Mouse (Mus musculus): ENCODE data around the gene Fbxl18. TPM values are rescaled to one million over a fixed set of nuclear protein-coding genes. Genes with fewer than 3 reads are reported as not detected.

The Fbxl18 gene
- 20.7 and 27.6 TPM in 2 replicates for polyA plus RNA-seq (2016; fragmentation: Nextera tagmentation; extraction: Ambion mirVana)

DNA sequence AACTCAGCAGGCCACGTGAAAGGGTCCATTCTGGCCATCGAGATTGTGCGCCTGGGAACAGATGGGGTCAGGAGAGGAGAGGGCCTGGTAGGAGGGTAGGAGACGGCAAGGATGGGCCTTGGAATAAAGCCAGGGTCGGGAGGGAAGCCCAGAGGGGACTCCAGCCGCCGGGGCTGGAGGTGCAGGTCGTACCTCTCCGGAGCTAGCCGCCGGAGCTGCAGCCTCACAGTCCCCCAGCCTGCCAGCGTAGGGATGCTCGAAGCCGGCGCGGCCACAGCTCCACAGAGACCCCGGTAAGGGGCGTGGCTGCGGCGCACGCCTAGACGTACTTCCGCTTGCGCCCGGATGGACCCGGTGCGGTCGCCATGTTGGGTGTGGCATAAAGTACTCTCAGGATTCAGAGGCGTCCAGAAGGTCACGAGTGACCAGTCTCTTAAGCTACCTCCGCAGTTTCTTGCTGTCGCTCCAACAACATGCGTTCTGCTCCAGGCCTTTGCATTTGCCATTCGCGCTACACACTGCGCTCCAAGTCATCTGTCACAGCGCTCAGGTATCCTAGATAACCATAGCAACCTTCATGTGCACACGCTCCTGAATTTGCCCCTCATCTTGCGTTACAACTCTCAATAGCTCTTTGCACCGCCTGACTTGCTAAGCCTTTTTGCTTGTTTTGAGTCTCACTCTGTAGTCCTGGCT, at the start of gene Fbxl18:
Gene Fbxl18, minus strand, starts transcription at position 504 of the 696 bp plus-strand sequence.
- Histone ChIP-seq H3K27ac (peak within 1 kb of the TSS; percentile 53; the same call in 1 of the 2 replicates), H3K36me3 (peaks cover 16% of the 10 kb centered on the region), H3K27me3 (replicated peaks) (no peaks in the 10 kb centered on the region), H3K9ac (peak within 1 kb of the TSS; percentile 87), H3K9me3 (no peaks in the 10 kb centered on the region), H3K4me1 (peaks cover 17% of the 10 kb centered on the region), H3K4me2 (replicated peaks) (peak within 1 kb of the TSS; percentile 91), H3K4me3 (peak within 1 kb of the TSS; percentile 74)
- under 1% methylated on average over 40 of the region's 40 CpGs for WGBS
- ATAC-seq (ENCODE audit: low FRiP score, low read depth), result peak; percentile 93

- 72% methylated on average over 2 of the region's 2 CpGs for WGBS
- Histone ChIP-seq H3K9me3 (peaks cover 7% of the 10 kb centered on the region; the same call in 1 of the 2 replicates), H3K27me3 (replicated peaks) (no peaks in the 10 kb centered on the region), H3K36me3 (no peaks in the 10 kb centered on the region), H3K4me1 (no peaks in the 10 kb centered on the region), H3K4me3 (no peak overlapping the region), H3K9ac (no peak overlapping the region), H3K4me2 (replicated peaks) (no peak overlapping the region), H3K27ac (no peak overlapping the region)
- ATAC-seq (ENCODE audit: low FRiP score, low read depth), result no peak
Measured at GRCm38 (mm10) chr5:142940393-142940792, 45.2 kb upstream of the Fbxl18 start.

- Histone ChIP-seq H3K9me3 (peaks cover 7% of the 10 kb centered on the region; the same call in 1 of the 2 replicates), H3K27ac (no peak overlapping the region), H3K4me3 (no peak overlapping the region), H3K36me3 (no peaks in the 10 kb centered on the region), H3K4me2 (replicated peaks) (no peak overlapping the region), H3K27me3 (replicated peaks) (no peaks in the 10 kb centered on the region), H3K4me1 (no peaks in the 10 kb centered on the region), H3K9ac (no peak overlapping the region)
- ATAC-seq (ENCODE audit: low FRiP score, low read depth), result no peak
- 35% methylated on average over 19 of the region's 19 CpGs for WGBS
Measured at GRCm38 (mm10) chr5:142937956-142938727, 42.9 kb upstream of the Fbxl18 start.

DNA sequence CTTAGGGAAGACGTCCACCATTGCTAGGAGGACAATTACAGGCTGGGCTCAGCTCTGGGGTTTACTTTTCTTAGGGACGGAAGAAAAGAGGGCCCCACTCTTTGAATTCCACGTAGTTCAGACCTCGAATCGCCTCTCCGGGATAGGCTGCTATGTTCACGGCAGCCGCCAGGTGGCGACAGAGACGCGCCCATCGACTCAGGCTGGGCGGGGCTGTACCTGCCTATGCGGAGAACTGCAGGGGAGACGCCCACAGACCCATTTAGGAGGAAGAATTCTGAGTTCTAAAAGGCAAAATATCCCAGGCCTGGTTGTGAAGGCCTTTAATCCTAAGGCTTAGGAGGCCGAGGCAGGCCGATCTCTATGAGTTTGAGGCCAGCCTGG, 41.1 kb upstream of the Fbxl18 start:
- Histone ChIP-seq H3K4me1 (0 out of 2 replicates have a peak, but pooled peaks cover 3% of the 10 kb centered on the region), H3K9ac (0 out of 2 replicates have a peak overlapping the region, but pooled peaks have one; percentile 2), H3K27me3 (replicated peaks) (no peaks in the 10 kb centered on the region), H3K9me3 (peaks cover 7% of the 10 kb centered on the region; the same call in 1 of the 2 replicates), H3K27ac (no peak overlapping the region), H3K36me3 (no peaks in the 10 kb centered on the region), H3K4me2 (replicated peaks) (peak overlapping the region; percentile 45), H3K4me3 (no peak overlapping the region)
- ATAC-seq (ENCODE audit: low FRiP score, low read depth), result peak; percentile 71; the same call in 1 of the 2 replicates
- WGBS, result 2% methylated on average over 17 of the region's 17 CpGs

DNA sequence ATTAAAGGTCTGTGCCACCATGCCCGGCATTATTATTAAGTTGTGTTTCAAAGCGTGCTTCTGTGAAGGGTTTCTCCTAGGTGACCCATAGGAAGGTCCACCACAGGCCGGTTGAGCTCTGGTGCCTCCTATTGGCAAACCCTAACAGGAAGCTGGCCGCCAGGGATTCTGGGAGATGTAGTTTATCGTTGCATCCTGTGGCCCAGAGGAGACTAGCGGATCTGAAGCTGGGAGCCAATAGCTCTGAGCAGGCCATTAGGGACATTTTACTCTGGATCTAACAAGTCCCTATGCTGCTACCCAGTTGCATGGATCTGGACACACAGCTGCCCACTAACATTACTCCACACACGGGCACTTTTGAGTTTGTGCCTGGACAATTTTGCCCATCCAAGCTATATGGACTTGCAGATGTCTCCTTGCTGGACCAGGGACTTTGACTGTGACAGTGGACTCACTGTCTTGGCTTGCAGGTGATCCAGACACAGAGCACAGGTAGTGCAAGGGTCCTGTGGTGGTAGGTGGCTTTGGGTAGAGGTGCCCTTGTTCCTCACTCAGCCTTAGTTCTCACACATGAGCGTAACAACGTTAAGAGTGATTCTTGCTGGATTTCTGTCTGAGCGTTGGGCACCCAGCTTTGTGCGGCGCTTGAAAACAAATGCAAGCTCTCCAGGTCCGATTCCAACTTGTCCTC, 40.6 kb upstream of the Fbxl18 start:
- Histone ChIP-seq H3K9ac (0 out of 2 replicates have a peak overlapping the region, but pooled peaks have one; percentile 2), H3K36me3 (no peaks in the 10 kb centered on the region), H3K9me3 (peaks cover 5% of the 10 kb centered on the region; the same call in 1 of the 2 replicates), H3K4me2 (replicated peaks) (peak overlapping the region; percentile 45), H3K27ac (no peak overlapping the region), H3K4me3 (no peak overlapping the region), H3K4me1 (0 out of 2 replicates have a peak, but pooled peaks cover 3% of the 10 kb centered on the region), H3K27me3 (replicated peaks) (no peaks in the 10 kb centered on the region)
- peak; percentile 80 for ATAC-seq (ENCODE audit: low FRiP score, low read depth)
- WGBS, result 17% methylated on average over 13 of the region's 13 CpGs

DNA sequence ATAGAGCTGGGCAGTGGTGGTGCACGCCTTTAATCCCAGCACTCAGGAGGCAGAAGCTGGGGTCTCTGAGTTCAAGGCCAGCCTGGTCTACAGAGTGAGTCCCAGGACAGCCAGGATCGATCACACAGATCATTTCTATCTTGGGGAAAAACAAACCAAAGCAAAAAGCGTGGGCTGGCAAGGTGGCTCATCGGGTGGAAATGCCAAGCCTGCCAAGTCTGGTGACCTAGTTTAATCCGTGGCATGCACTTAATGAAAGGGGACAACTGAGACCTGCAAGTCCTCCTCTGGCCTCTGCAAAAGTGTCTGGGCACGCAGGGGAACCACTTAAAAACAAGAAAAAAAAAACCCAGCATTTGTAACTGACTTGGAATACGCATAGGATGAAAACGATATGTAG, 37.5 kb upstream of the Fbxl18 start:
- Histone ChIP-seq H3K9me3 (no peaks in the 10 kb centered on the region), H3K4me3 (no peak overlapping the region), H3K27ac (no peak overlapping the region), H3K27me3 (replicated peaks) (peaks cover 3% of the 10 kb centered on the region; the same call in 1 of the 2 replicates), H3K4me2 (replicated peaks) (no peak overlapping the region), H3K36me3 (no peaks in the 10 kb centered on the region), H3K9ac (no peak overlapping the region), H3K4me1 (peaks cover 11% of the 10 kb centered on the region)
- no peak for ATAC-seq (ENCODE audit: low FRiP score, low read depth)
- WGBS, result 84% methylated on average over 8 of the region's 8 CpGs

DNA sequence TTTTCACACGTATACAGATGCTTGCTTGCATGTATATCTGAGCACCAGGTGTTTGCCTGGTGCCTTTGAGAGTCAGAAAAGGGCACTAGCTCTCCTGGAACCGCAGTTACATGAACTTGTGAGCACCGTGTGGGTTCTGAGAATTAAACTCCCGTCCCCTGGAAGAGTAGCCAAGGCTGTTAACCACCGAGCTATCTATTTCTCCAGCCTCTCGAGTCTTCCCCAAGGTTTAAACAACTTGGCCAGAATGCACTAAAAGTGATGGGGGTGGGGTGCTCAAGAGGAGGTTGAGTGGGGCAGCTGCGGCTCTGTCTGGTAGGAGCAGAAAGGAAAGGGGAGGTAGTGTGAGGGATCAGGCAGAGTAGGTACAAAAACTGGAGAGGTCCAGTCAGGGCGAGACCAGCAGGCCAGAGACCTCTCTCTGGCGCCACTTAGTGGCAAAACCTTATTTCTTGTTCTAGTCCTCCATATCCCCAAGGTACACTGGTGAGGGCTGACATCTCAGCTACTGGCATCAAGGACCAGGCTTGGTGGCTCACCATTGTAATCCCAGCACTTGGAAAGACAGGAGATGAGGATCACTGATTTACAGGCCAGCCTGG, 37.0 kb upstream of the Fbxl18 start:
- Histone ChIP-seq H3K4me3 (no peak overlapping the region), H3K9ac (no peak overlapping the region), H3K27me3 (replicated peaks) (peaks cover 3% of the 10 kb centered on the region; the same call in 1 of the 2 replicates), H3K4me1 (peaks cover 11% of the 10 kb centered on the region), H3K27ac (no peak overlapping the region), H3K36me3 (no peaks in the 10 kb centered on the region), H3K9me3 (no peaks in the 10 kb centered on the region), H3K4me2 (replicated peaks) (no peak overlapping the region)
- ATAC-seq (ENCODE audit: low FRiP score, low read depth), result 0 out of 2 replicates have a peak, but pooled peaks have one; percentile 8
- WGBS, result 30% methylated on average over 9 of the region's 9 CpGs

GRCm38 (mm10) chr5:142931241-142931745, 36.1 kb upstream of the Fbxl18 start:
- H3K27ac ChIP-seq, result no peak overlapping the region
- 92% methylated on average over 9 of the region's 9 CpGs for WGBS

DNA sequence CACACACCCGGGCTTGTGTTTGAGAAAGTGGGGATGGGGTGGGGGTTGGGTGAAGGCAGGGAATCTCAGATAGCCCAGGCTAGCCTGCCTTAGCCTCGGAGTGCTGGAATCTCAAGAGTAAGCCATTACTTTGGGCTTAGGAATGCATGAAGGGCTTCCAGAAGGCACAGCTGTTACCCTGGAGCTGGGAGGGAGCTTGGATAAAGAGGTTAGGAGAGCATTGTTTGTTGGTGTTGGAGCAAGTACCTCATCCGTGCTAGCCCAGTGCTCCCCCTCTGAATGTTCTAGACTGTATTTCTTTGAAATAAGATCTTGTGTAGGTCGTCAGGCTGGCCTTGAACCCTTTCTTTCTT, 34.2 kb upstream of the Fbxl18 start:
- H3K4me2 ChIP-seq (replicated peaks), result peak overlapping the region; percentile 64
- no peak overlapping the region for H3K27ac ChIP-seq
- H3K9me3 ChIP-seq, result no peaks in the 10 kb centered on the region
- peak overlapping the region; percentile 61 for H3K9ac ChIP-seq
- H3K27me3 ChIP-seq (replicated peaks), result peaks cover 3% of the 10 kb centered on the region; the same call in 1 of the 2 replicates
- H3K4me3 ChIP-seq, result peak overlapping the region; percentile 39
- 22% methylated on average over 4 of the region's 4 CpGs for WGBS
- H3K4me1 ChIP-seq, result peaks cover 18% of the 10 kb centered on the region
- no peak for ATAC-seq (ENCODE audit: low FRiP score, low read depth)
- no peaks in the 10 kb centered on the region for H3K36me3 ChIP-seq

More at GRCm38 (mm10) chr5:142931241-142931745, 36.1 kb upstream of the Fbxl18 start:
- Histone ChIP-seq H3K36me3 (no peaks in the 10 kb centered on the region), H3K9me3 (no peaks in the 10 kb centered on the region), H3K4me1 (peaks cover 15% of the 10 kb centered on the region), H3K4me2 (replicated peaks) (no peak overlapping the region), H3K27me3 (replicated peaks) (peaks cover 3% of the 10 kb centered on the region; the same call in 1 of the 2 replicates), H3K4me3 (no peak overlapping the region), H3K9ac (no peak overlapping the region)
- no peak for ATAC-seq (ENCODE audit: low FRiP score, low read depth)

DNA sequence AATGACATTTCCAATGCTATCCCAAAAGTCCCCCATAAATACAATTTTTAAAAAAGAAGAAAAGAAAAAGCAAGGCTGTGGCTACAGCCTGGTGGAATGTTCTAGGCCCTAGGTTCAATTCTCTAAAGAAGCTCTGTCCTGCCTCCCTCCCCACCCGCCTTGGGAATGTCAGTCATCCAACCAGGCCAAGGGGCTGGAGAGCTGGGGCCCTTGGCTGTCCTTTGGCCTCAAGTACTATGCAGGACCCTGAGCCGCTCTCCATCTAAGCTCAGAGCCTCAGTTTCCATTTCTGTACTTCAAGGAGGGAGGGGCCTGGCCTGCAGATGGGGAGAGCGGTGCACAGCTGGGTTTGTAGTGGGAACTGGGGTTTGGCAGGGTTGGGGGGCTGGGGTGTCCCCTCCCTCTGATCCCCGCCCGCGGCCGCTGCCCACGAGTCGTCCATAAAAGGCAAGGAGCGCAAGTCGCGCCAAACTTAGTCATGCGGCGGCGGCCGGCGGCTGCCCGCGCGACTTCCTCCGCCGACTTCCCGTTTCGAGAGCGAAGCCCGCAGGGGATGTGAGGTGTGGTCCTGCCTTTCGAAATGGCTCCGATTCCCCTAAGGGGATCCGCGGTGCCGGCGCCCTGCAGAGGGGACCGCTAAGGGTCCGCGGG, 33.7 kb upstream of the Fbxl18 start:
- Histone ChIP-seq H3K27ac (no peak overlapping the region), H3K9me3 (no peaks in the 10 kb centered on the region), H3K4me1 (peaks cover 18% of the 10 kb centered on the region), H3K4me2 (replicated peaks) (peak overlapping the region; percentile 64), H3K4me3 (peak overlapping the region; percentile 39), H3K9ac (peak overlapping the region; percentile 61), H3K27me3 (replicated peaks) (peaks cover 3% of the 10 kb centered on the region; the same call in 1 of the 2 replicates), H3K36me3 (no peaks in the 10 kb centered on the region)
- ATAC-seq (ENCODE audit: low FRiP score, low read depth), result no peak
- 4% methylated on average over 35 of the region's 35 CpGs for WGBS

DNA sequence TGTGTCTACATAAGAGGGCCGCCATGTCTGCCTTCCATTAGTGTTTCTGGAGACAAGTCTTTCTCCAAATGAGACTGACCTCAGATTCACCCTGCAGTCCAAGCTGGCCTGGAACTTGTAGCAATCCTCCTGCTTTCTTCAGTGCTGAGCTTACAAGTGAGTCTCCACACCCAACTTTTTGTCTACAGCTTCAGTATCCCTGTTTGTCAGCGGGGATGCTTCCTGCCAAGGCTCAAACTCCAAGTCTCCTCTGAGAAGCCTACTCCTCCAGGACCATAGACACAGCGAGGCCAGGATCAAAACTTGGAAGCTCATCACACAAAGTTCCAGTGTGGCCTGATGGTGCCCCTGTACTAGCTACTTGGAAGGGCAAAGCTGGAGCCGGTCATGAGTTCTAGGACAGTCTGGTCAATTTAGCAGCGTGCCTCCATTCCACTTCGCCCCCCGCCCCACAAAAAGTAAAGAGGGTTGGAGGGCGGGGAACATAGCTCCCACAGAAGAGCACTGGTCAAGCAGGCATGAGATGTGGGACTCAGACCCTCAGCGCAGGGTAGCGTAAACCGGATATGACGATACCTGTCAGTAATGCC, 32.2 kb upstream of the Fbxl18 start:
- ATAC-seq (ENCODE audit: low FRiP score, low read depth), result no peak
- no peak overlapping the region for H3K27ac ChIP-seq
- no peaks in the 10 kb centered on the region for H3K36me3 ChIP-seq
- no peaks in the 10 kb centered on the region for H3K9me3 ChIP-seq
- H3K4me2 ChIP-seq (replicated peaks), result no peak overlapping the region
- peaks cover 3% of the 10 kb centered on the region; the same call in 1 of the 2 replicates for H3K27me3 ChIP-seq (replicated peaks)
- no peak overlapping the region for H3K4me3 ChIP-seq
- no peak overlapping the region for H3K9ac ChIP-seq
- 93% methylated on average over 12 of the region's 12 CpGs for WGBS
- H3K4me1 ChIP-seq, result peaks cover 18% of the 10 kb centered on the region

All from neural tube, embryonic 12.5 days (tissue).